Mouse (Mus musculus) layer of hippocampus, postnatal 25 days (tissue): ENCODE measurements around the gene Vwa7. TPM values are rescaled to one million over a fixed set of nuclear protein-coding genes. Genes with fewer than 3 reads are reported as not detected.
"Not testable (repeated sequence)": the region's sequence is repeated elsewhere in the genome, so short reads cannot be mapped to it uniquely, and the experiment has no call there.

ENCODE experiments used
- DNase-seq, 2 experiments: peaks; one replicate each; pipeline ENCODE4 v3.0.0; 2022; ENCODE audit warnings: mixed read lengths in 2 of 2, low spot score in 1 of 2; ENCODE audit errors: extremely low spot score in 1 of 2
- total RNA-seq, 2 experiments: library from RNA; stranded (reverse); gene quantifications; 2 replicates each; pipeline ENCODE4 v1.2.3; 2021

Gene Vwa7
- under 1 TPM; 0.07 to 0.23 TPM for total RNA-seq

DNA sequence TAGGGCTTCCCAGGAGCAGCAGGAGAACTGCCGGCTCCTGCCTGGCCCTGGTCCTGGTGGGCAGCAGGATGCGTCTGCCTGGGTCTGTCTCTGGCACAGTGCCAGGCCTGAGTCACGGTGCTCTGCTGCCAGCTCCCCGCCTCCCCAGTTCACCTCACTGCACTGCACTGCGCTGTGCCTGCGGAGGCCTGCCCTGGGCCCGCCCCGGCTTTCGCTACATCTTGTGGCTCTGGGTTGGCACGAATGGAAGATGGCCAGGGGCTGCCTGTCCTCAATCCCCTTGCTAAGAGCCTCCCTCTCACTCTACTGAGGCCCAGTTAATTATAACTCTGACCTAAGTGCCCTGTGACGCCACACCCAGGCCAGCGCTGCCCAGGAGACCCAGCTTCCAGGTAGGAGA lies at the start of gene Vwa7:
TSS of gene Vwa7 (plus strand) at position 204 of the 400 bp plus-strand sequence.
- DNase-seq: no peak

DNA sequence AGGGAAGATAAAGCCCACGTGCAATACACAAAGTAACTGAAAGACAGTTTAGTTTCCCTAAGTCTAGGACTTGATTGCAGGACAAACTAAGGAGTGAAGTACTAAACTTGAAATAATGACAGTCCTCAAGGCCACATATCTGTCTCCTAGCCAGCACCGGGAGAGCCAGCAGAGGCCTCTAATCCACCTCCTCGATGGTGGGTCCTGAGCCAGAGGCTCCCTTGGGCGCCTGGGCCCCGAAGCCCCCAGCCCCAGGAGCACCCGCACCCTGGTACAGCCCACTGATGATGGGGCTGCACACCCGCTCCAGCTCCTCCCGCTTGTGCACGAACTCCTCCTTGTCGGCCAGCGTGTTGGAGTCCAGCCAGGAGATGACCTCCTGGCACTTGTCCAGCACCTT lies 46.6 kb upstream of the Vwa7 start, which contains the start of gene Gm20481:
TSS of gene Gm20481 (plus strand) at position 91 of the 400 bp plus-strand sequence.
- DNase-seq: not testable (repeated sequence)

DNA sequence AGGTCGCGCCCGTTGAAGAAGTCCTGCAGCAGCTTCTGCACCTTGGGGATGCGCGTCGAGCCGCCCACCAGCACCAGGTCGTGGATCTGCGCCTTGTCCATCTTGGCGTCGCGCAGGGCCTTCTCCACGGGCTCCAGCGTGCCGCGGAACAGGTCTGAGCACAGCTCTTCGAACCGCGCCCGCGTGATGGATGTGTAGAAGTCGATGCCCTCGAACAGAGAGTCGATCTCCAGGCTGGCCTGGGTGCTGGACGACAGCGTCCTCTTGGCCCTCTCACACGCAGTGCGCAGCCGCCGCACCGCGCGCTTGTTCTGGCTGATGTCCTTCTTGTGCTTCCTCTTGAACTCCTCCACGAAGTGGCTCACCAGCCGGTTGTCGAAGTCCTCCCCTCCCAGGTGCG lies 45.5 kb upstream of the Vwa7 start:
- not testable (repeated sequence) for DNase-seq

DNA sequence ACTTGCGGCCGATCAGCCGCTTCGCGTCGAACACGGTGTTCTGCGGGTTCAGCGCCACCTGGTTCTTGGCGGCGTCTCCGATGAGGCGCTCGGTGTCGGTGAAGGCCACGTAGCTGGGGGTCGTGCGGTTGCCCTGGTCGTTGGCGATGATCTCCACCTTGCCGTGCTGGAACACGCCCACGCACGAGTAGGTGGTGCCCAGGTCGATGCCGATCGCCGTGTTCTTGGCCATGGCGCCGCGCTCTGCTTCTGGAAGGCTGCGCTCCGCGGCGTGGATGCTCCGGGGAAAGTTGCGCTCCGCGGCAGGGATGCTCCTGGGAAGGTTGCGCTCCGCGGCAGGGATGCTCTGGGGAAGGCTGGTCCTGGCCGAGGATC lies 44.7 kb upstream of the Vwa7 start:
- DNase-seq: not testable (repeated sequence)

DNA sequence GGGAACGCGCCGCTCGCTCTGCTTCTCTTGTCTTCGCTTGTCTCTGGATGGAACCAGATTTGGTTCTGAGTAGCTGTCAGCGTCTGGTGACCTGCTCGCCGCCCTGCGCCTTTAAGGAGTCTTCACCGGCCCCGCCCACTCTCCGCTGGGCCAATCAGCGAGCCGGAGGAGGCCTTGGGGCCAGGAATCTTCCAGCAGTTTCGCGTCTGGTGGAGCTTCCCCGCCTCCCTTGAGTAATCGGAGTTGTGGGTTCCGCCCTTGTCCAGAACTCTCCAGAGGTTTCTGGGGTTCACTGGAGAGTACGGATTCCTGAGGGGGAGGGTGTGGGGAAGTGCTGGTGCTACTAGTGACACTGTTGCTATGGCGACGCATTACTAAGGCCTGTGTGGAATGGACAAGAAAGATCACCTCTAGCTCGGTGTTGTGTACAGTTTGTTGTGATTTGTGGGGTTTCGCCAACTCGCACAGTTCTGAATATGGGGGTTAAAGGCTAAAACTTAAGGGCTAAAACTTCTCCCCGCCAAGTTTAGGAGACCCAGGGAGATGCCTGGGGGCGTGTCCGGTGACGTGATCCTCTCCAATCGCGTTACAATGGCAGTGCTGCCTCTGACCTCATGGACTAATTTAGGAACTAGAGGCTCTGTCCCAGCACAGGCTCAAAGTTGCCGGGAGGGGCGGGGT lies 44.2 kb upstream of the Vwa7 start, which contains the start of the genes Hspa1a and Hspa1l:
TSS of gene Hspa1a (minus strand) at position 88 of the 681 bp plus-strand sequence.
TSS of gene Hspa1l (plus strand) at position 635 of the 681 bp plus-strand sequence.
- peak; percentile 49 to 53 for DNase-seq

DNA sequence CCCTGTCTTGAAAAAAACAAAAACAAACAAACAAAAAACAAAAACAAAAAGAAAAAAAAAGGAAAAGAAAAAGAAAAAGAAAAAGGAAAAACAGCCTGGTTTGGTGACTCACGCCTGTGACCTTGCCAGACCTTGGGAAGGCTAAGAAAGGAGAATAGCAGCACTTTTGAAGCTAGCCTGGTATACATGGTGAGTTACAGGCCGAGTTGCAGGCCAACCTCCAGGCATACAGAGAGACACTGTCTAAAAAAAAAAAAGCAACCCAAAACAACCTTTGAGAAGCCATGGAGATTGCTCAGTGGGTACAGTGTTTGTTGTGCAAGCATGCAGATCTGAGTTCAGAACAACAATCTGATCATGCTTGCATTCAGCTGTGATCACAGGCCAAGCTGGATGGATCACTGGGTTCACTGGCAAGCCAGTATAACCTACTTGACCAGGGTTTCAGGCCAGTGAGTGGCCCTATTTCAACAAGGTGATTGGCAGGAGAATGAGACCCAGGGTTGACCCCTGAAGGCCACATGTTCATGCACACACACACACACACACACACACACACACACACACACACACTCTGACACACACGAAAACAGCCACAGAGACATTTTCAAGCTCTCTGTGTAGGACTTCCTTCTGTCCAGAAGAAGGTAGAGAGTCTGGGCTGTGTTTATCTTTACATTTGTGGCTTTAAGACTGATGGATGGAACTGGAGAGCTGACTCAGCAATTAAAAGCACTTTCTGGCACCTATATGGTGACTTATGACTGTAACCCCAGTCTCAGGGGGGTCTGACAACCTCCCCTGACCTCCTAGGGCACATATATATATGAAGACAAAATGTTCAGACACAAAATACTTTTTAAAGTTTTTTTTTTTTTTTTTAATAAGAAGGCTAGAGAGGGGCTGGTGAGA lies 40.5 kb upstream of the Vwa7 start:
- DNase-seq: no peak

- DNase-seq: no peak
These were observed 39.4 kb upstream of the Vwa7 start for GRCm38 (mm10) chr17:34977000-34977399.

DNA sequence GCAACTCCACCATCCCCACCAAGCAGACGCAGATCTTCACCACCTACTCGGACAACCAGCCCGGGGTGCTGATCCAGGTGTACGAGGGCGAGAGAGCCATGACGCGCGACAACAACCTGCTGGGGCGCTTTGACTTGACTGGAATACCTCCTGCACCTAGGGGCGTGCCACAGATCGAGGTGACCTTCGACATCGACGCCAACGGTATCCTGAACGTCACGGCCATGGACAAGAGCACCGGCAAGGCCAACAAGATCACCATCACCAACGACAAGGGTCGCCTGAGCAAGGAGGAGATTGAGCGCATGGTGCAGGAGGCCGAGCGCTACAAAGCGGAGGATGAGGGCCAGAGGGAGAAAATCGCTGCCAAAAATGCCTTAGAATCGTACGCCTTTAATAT lies 38.1 kb upstream of the Vwa7 start:
- DNase-seq: no peak

DNA sequence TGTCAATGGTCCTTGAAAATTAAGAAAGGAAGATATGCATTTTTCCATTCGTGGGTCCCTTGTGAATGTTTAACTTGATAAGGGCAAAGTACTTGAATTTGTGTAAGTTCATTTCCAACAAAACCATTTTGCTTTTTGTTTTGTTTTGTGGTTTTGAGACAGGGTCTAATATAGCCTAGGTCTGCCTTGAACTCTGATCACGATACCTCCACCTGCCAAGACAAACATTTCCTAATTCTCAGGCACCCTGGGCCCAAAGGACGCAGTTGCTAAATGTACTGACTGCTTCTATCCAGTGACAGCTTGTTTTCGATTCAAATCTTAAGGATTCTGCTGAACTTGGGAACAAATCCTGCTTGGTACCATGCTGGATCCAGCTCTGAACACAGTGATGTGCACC lies 36.7 kb upstream of the Vwa7 start:
- no peak for DNase-seq

DNA sequence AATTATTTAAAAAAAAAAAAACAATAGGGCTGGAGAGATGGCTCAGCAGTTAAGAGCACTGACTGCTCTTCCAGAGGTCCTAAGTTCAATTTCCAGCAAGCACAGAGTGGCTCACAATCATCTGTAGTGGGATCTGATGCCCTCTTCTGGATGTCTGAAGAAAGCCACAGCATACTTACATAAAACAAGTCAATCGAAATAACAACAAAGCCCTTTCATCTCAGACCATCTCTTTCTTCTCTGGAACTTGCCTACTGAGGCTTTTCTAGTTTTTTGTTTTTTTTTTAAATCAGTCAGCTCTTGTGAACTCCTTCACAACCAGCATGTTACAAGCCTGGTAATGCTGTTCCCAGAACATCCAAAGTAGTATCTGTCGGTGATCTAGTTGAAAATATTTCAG lies 35.7 kb upstream of the Vwa7 start:
- DNase-seq: no peak

DNA sequence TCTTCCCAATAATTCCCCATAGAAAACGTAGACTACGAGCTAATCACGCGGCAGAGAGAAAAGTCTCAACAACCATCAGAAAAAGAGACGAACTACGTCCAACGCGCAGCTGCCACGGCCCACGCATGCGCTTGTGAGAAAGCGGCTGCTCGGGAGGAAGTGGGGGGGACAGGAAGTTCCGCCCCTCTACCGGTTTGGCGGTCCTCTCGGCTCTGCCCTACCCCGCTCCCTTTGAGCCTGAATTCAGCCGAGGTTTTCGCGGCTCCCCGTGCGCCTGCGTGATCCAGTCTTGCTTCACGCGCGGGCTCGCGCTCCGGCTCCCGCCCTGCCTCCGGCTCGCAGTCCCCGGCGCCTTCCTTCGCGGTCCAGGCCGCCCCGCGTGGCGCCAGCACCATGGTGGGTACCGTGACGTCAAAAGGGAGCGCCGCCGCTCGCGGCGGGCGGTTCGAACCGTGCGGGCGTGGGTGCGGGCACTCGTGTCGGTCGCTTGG lies 34.6 kb upstream of the Vwa7 start, which contains the start of gene Lsm2:
TSS of gene Lsm2 (plus strand) at position 173 of the 491 bp plus-strand sequence.
- DNase-seq: peak; percentile 78 to 98

GRCm38 (mm10) chr17:34982328-34982727 lies 34.1 kb upstream of the Vwa7 start:
- DNase-seq: no peak

GRCm38 (mm10) chr17:34984218-34984617 lies 32.2 kb upstream of the Vwa7 start:
- DNase-seq: no peak

- DNase-seq: no peak
These were observed 21.6 kb upstream of the Vwa7 start for GRCm38 (mm10) chr17:34994751-34995150.

GRCm38 (mm10) chr17:34995192-34995591 lies 21.2 kb upstream of the Vwa7 start:
- DNase-seq: not testable (repeated sequence)

DNA sequence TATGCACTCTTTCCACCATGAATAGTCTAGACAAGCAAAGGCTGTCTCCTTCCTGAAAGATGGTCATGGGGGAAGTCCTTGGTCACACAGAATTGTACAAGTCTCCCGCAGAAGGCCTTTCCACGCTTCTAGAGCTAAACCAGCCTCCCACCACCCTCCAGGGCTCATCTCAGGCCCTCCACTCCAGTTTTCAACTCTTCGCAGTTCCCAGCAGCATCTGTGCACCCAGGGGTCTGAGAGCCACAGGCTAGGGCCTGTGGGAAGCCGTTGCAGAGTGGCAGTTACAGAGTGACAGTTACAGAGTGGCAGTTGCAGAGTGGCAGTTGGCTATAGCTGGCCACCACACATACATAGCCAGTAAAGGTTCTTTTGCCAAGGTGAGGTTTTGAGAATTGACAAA lies 20.5 kb upstream of the Vwa7 start:
- not testable (repeated sequence) for DNase-seq

GRCm38 (mm10) chr17:34996411-34997141 lies 19.8 kb upstream of the Vwa7 start:
- DNase-seq: no peak

- no peak for DNase-seq
These were observed 19.3 kb upstream of the Vwa7 start for GRCm38 (mm10) chr17:34997142-34997483.

DNA sequence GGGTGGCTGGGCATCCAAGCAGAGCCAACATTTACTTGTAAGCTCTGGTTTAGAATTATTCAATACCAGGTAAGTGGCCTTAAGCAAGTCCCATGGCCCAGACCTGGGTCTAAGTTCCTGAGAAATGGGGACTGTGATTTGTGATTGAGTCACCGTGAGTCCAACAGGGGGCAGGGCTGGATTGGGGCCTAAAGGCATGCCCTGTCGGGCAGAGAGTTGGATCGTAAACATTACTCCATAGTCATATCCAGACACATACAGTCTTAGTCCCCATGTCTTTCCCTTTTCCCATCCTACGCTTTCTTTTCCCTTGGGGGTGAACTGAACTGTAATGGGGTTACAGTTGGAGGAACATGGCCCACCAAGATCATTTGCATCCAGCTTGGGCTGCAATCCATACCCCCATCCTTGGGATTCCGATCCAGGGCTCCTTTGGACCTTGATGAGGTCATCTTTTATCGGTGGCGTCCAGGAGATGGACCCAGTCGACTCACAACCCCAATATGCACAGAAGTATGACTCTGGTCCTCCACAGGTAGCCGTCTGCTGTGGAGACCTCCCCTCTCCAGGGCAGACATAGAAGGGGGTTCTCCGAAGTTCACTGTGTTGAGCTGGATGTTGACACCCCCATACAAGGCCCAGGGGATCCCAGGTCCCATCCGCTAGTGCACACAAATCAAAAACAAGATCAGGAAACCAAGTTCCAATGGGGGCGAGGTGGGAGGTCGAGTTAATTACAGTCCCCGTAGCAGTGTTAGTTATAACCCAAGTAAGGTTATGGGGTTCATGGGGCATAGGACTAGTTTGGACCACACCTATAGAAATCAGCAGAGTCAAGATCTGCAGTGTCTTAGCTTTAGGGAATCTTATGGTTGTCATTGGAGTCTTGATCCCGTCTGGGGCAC lies 17.6 kb upstream of the Vwa7 start:
- DNase-seq: no peak
